Mouse (Mus musculus) C2C12 (cell line): ENCODE measurements around the gene Znrd1as.

Experiments
- CEBPB ChIP-seq: IDR thresholded peaks from one replicate; pipeline ENCODE4 v1.6.1; 2011; ENCODE audit warnings: low read depth, mild to moderate bottlenecking, control low read depth, moderate library complexity
- CTCF ChIP-seq: IDR thresholded peaks from one replicate; pipeline ENCODE4 v1.5.1; 2011; ENCODE audit not compliant: control insufficient read depth, insufficient read depth, insufficient read length
- FOSL1 ChIP-seq: IDR thresholded peaks from one replicate; pipeline ENCODE4 v1.8.0; 2011; ENCODE audit warnings: mild to moderate bottlenecking, low read length; ENCODE audit not compliant: poor library complexity, insufficient read depth, severe bottlenecking
- MAX ChIP-seq: IDR thresholded peaks from one replicate; pipeline ENCODE4 v1.6.1; 2011; ENCODE audit warnings: mild to moderate bottlenecking, control low read depth
- MYOD1 ChIP-seq: IDR thresholded peaks from one replicate; pipeline ENCODE4 v1.6.1; 2011; ENCODE audit warnings: low read depth; ENCODE audit not compliant: control insufficient read depth, insufficient read length
- MYOG ChIP-seq: IDR thresholded peaks from one replicate; pipeline ENCODE4 v1.6.1; 2011; ENCODE audit not compliant: control insufficient read depth, insufficient read length; ENCODE audit errors: extremely low read depth
- USF1 ChIP-seq: IDR thresholded peaks from one replicate; pipeline ENCODE4 v1.6.1; 2011; ENCODE audit warnings: low read depth, mild to moderate bottlenecking, control low read depth, moderate library complexity

GRCm38 (mm10) chr17:36930233-36930632 is 28.2 kb upstream of the Znrd1as start:
- TF ChIP-seq CEBPB (no peak), CTCF (no peak), MYOD1 (no peak), USF1 (no peak), MAX (no peak), MYOG (no peak), FOSL1 (no peak)
